Mouse (Mus musculus) liver, embryonic 14.5 days (tissue): ENCODE data around the gene Vamp1.

ENCODE experiments used
- CTCF ChIP-seq: IDR thresholded peaks from 2 replicates; pipeline ENCODE4 v1.5.1; 2016; ENCODE audit warnings: antibody characterized with exemption, low read depth, control low read depth
- EP300 ChIP-seq: IDR thresholded peaks from 2 replicates; pipeline ENCODE4 v1.6.1; 2016; ENCODE audit warnings: antibody characterized with exemption, low read depth

DNA sequence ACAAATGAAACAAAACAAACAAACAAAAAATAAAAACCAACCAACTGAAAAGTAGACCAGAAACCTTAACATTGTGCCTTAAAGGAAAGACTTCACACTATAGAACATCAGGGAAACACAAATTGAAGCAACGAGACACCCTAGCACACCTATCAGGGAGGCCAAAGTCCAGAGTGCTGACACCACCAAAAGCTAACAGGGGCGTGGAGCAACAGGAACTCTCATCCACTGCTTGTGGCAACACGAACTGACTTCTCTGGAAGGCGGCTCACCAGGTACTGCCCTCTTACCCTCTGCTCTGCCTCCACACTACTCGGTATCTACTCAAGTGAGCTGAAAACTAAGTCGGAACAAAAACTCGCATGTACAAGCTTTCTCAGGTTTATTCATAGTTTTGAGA, 76.9 kb downstream of the Vamp1 start:
- TF ChIP-seq CTCF, result no peak
- TF ChIP-seq EP300, result no peak
